Mouse (Mus musculus): ENCODE data around the gene Olfr1356.

GRCm38 (mm10) chr10:78852066-78852465 lies at the start of gene Olfr1356:
- no peak for TF ChIP-seq CTCF (IDR thresholded peaks at IDR 0.05; ENCODE audit: extremely low read depth, insufficient read depth, insufficient read length, insufficient replicate concordance)
- no peak for TF ChIP-seq POLR2A (IDR thresholded peaks at IDR 0.05; ENCODE audit: low read depth, low read length)

Measured in spleen, adult 2 months (tissue).